Mouse (Mus musculus) left cerebral cortex, adult 11 months (tissue): Measurements from ENCODE around the gene Plpp7.

Experiments
- DNase-seq: peaks from one replicate; pipeline ENCODE4 v3.0.0; 2022; ENCODE audit warnings: low spot score

The Plpp7 gene

GRCm38 (mm10) chr2:32139377-32139776 is 44.0 kb downstream of the Plpp7 start:
- DNase-seq = no peak

- DNase-seq = no peak
Measured at GRCm38 (mm10) chr2:32140498-32140934, 45.2 kb downstream of the Plpp7 start.

DNA sequence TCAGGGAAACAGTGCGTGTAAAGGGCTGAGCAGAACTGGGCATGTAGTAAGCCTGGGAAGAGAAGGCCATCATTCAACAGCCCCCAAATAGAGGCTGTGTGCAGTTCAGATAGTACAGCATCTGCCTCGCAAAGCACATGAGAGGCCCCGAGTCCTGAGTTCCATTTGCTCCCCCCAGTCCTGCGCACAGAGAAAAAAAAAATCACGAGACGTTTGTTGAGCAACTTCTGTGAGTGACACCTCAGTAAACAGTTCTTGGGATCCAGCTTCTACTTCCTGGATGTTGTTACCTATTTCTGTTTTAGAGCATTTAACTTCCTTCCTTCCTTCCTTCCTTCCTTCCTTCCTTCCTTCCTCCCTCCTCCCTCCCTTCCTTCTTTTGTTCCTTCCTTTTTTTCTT is 46.3 kb downstream of the Plpp7 start:
- no peak for DNase-seq

GRCm38 (mm10) chr2:32142368-32142767 is 47.0 kb downstream of the Plpp7 start:
- no peak for DNase-seq

DNA sequence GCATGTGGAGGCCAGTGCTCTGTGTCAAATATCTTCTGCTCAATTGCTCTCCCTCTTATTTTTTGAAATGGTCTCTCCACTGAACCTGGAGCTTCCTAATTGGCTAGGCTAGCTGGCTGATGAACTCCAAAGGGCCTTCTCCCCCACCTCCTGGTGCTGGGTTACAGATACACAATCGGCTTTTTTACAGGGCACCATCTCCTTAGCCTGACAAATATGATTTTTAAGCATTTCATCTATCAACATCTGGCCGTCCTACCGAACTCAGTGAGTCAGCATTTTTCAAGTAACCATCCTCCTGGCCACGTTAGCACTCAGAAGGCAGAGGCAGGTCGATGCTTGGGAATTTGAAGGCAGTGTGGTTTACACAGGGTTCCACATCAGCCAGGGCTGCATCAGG is 49.3 kb downstream of the Plpp7 start:
- DNase-seq = no peak

GRCm38 (mm10) chr2:32146617-32147162 is 51.4 kb downstream of the Plpp7 start:
- no peak for DNase-seq

DNA sequence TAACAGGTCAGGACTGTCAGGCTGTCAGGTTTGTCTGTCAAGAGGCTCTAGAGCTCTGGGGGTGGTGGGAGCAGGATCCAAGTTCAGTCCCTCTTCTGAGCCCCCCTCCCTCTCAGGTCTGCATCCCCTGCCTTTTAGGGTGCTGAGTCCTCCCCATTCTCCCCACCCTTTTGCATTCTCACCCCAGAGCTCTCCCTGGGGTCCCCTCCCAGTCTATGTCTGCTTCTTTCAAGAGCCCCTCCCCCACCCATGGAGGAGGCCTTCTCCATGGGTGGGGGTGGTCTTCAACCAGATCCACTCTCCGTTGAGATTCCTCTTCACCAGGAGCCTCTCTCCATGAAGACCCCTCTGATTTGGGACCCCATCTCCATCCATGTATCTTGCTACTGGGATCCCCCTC is 54.8 kb downstream of the Plpp7 start:
- no peak for DNase-seq

DNA sequence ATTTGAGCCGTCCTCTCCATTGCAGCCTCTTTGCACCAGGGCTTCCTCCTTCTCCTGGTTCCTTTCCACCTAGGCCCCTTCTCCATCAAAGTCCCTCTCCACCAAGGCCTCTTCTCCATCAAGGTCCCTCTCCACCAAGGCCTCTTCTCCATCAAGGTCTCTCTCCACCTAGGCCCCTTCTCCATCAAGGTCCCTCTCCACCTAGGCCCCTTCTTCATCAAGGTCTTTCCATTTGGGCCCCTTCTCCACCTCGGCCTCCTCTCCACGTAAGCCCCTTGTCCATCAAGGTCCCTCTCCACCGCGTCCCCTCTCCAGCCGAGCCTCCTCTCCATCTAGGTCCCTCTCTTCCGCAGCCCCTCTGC is 55.2 kb downstream of the Plpp7 start:
- DNase-seq = no peak

GRCm38 (mm10) chr2:32150924-32151659 is 55.8 kb downstream of the Plpp7 start, which contains the start of gene Prrc2b:
Gene Prrc2b (plus strand): TSS chr2:32151082.
- DNase-seq = no peak

GRCm38 (mm10) chr2:32151660-32152366 is 56.5 kb downstream of the Plpp7 start:
- DNase-seq = no peak

DNA sequence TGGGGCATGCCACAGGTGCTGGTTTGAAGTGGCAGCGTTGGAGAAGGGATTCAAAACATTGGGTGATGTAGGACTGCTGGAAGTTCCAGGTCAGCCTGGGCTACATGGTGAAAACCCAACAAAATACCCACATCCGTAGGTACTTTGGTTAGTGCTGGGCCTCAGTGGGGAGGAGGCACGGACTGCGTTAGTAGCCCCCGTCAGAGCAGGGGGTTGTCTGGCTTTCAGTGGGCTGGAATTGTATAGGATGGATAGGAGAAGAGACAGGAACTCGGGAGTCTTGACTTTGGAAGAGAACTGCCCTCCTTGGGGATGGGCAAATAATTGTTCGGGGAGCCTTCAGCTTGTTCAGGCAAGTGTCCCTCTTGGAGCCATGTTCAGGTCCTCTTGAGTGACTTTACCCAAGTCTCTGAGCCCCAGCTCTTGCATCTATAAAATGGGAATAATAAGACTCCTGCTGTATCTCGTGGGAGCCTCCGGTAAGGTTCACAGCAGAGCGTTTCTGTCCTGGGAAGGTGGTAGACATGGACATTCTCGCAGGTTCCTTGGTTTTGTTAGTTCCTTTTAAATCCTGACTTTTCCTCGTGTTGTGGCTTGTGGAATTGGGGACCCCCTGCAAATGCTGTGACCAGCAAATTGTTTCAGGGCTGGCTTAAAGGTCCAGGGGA is 57.2 kb downstream of the Plpp7 start:
- no peak for DNase-seq

- DNase-seq = no peak
Measured at GRCm38 (mm10) chr2:32153041-32153790, 57.9 kb downstream of the Plpp7 start.

- DNase-seq = no peak
Measured at GRCm38 (mm10) chr2:32153791-32154119, 58.4 kb downstream of the Plpp7 start.

GRCm38 (mm10) chr2:32154334-32154997 is 59.1 kb downstream of the Plpp7 start:
- no peak for DNase-seq

DNA sequence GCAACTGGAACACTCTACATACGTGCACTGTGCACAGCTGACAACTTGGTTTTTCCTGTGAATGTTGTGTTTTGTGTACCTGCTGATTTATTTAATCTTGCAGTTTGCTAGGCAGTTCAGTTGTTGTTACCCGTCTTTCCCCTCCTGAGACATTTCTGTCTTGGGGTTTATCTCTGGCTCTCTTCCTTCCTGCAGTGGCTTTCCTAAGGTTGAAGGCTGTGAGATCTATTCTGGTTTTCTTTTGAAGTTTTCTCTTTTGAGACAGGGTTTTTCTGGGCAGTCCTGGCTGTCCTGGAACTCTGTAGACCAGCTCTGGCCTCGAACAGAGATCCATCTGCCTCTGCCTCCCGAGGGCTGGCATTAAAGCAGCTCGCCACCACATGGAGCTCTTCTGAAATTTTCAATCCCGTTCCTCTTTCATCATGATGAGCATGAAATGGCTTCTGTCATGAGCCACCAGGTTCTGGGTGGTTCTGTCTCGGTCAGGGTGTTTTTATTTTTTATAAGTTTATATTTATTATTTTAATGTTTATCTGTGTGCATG is 59.7 kb downstream of the Plpp7 start:
- no peak for DNase-seq

DNA sequence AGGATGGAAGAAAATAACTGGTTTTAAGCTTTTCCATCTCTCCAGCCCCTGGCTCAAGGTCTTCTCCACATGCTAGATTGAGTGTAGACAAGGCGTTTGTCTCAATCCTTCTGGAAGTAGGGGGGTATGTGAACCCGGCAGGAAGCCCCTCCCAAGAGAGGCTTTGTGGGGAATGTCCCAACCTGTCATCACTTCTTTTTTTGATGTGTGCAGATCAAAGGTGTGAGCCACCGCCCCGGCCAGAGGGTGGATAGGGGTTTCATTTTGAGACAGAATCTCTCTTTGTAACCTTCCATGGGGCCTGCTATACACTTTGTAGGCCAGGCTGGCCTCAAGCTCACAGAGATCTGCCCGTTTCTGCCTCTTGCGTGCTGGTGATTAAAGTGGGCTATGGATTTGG is 60.3 kb downstream of the Plpp7 start:
- DNase-seq = no peak

GRCm38 (mm10) chr2:32156645-32157044 is 61.3 kb downstream of the Plpp7 start:
- DNase-seq = no peak

GRCm38 (mm10) chr2:32157328-32157727 is 62.0 kb downstream of the Plpp7 start:
- DNase-seq = no peak

DNA sequence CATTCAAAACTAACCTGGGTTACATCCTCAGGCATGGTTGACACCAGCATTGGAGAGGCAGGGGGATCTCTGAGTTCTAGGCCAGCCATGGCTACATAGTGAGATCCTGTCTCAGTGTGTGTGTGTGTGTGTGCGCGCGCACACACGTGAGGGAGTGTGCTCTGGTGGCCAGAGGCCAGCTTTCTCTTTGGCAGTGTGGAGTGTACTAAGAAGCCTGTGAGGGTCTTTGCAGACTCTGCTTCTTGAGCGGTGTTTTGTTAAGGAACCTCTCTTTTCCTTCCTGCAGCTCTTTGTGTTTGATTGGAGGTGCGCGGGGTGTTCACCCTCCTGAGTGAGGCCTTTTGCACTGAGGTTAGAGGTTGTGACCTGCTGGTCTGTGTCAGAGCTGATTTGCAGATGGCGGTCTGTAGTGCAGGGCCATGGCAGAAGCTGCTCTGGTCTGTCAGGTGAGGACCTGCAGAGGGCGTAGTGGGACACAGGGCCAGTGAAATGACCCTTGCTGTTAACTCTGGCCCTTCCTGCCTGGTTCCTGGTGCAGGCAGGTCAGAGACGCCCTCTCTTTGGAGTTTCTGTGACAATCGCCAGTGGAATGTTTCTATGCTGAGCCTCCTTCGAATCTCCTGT is 63.4 kb downstream of the Plpp7 start:
- DNase-seq = no peak
